Mouse (Mus musculus) embryonic fibroblast, embryonic 13.5 days (primary cell): ENCODE results near the gene Wbp2.

Experiments used
- CTCF ChIP-seq: IDR thresholded peaks from 2 replicates; pipeline ENCODE4 v1.5.1; 2011; ENCODE audit warnings: mild to moderate bottlenecking, control low read depth, low read length, moderate library complexity, borderline replicate concordance; ENCODE audit not compliant: insufficient read depth
- POLR2A ChIP-seq: IDR thresholded peaks from 2 replicates; pipeline ENCODE4 v1.6.1; 2011; ENCODE audit warnings: low read depth, mild to moderate bottlenecking, control low read depth, low read length, moderate library complexity

DNA sequence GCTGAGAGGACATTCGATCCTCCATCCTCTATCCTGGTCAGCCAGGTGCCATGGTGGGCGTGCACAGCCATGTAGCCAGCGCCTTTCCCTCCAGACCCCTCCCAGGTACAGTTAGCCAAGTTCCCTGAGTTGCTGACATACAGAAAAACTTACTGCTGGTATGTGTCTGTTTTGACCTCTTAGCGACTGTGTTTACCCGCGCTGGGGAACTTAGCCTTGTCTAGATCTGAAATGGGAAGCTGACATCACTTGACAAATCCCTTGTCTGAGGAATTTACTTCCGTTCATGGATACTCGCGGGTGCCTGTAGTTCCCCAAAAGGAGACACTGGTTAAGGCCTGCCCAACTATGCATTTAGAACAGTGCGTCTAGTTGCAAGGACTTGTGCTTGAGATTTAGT is 23.7 kb upstream of the Wbp2 start:
- TF ChIP-seq CTCF, result no peak
- no peak for TF ChIP-seq POLR2A
